Mouse (Mus musculus) intestine, embryonic 15.5 days (tissue): ENCODE measurements around the gene Ano10. TPM values are rescaled to one million over a fixed set of nuclear protein-coding genes. Genes with fewer than 3 reads are reported as not detected.

ENCODE experiments used
- ATAC-seq: fragments of 200-750 bp; cut with Nextera tagmentation; 2 replicates; pipeline ENCODE4 v1.8.0; 2017; ENCODE audit warnings: moderate TSS enrichment, moderate library complexity
- H3K27ac ChIP-seq: fragments of 300-500 bp; sonication (generic); 2 replicates; pipeline ENCODE4 v1.5.1; 2015; ENCODE audit warnings: mild to moderate bottlenecking, inconsistent platforms
- H3K27me3 ChIP-seq: fragments of 300-500 bp; sonication (generic); replicated peaks from 2 replicates; pipeline ENCODE4 v1.6.1; 2015; ENCODE audit warnings: inconsistent platforms
- H3K36me3 ChIP-seq: fragments of 300-500 bp; sonication (generic); 2 replicates; pipeline ENCODE4 v1.6.1; 2015; ENCODE audit warnings: inconsistent platforms
- H3K4me1 ChIP-seq: fragments of 300-500 bp; sonication (generic); replicated peaks from 2 replicates; pipeline ENCODE4 v1.6.1; 2015; ENCODE audit warnings: inconsistent platforms
- H3K4me2 ChIP-seq: fragments of 300-500 bp; sonication (generic); replicated peaks from 2 replicates; pipeline ENCODE4 v1.6.1; 2015; ENCODE audit warnings: mild to moderate bottlenecking, inconsistent platforms
- H3K4me3 ChIP-seq: fragments of 300-500 bp; sonication (generic); replicated peaks from 2 replicates; pipeline ENCODE4 v1.5.1; 2015; ENCODE audit warnings: inconsistent platforms
- H3K9ac ChIP-seq: fragments of 300-500 bp; sonication (generic); 2 replicates; pipeline ENCODE4 v1.6.1; 2015; ENCODE audit warnings: inconsistent platforms
- H3K9me3 ChIP-seq: fragments of 300-500 bp; sonication (generic); 2 replicates; pipeline ENCODE4 v1.6.1; 2016; ENCODE audit warnings: inconsistent platforms
- WGBS: fragments of 180-500 bp; shearing (Covaris S2); methylation state at CpG from one replicate; pipeline ENCODE4 v1.1.7; 2015; 5-methylcytosine and 5-hydroxymethylcytosine counted together
- polyA plus RNA-seq: library from polyadenylated mRNA; unstranded; fragments of >200 nt; fragmentation: Nextera tagmentation; extraction: Ambion mirVana; gene quantifications from 2 replicates; pipeline ENCODE4 v1.2.1, GENCODE M21; 2015

The Ano10 gene
- polyA plus RNA-seq, 1 experiment from 2014 or later: 33.1 TPM

GRCm38 (mm10) chr9:122287526-122287925 is 6.7 kb downstream of the Ano10 start:
- Histone ChIP-seq H3K9me3 (no peaks in the 10 kb centered on the region), H3K9ac (no peak overlapping the region), H3K4me3 (no peak overlapping the region), H3K36me3 (no peaks in the 10 kb centered on the region), H3K27ac (no peak overlapping the region), H3K4me2 (no peak overlapping the region), H3K27me3 (no peaks in the 10 kb centered on the region), H3K4me1 (0 out of 2 replicates have a peak, but pooled peaks cover 6% of the 10 kb centered on the region)
- no peak for ATAC-seq
- WGBS: 82% methylated on average over 3 of the region's 3 CpGs

GRCm38 (mm10) chr9:122285833-122286310 is 8.4 kb downstream of the Ano10 start:
- Histone ChIP-seq H3K27ac (peak overlapping the region; percentile 66; the same call in 1 of the 2 replicates), H3K9ac (no peak overlapping the region), H3K9me3 (no peaks in the 10 kb centered on the region), H3K27me3 (no peaks in the 10 kb centered on the region), H3K4me2 (no peak overlapping the region; the same call in 1 of the 2 replicates), H3K36me3 (no peaks in the 10 kb centered on the region), H3K4me1 (0 out of 2 replicates have a peak, but pooled peaks cover 6% of the 10 kb centered on the region), H3K4me3 (no peak overlapping the region)
- ATAC-seq: peak; percentile 36
- 22% methylated on average over 4 of the region's 4 CpGs for WGBS

GRCm38 (mm10) chr9:122285146-122285832 is 8.9 kb downstream of the Ano10 start:
- H3K4me2 ChIP-seq: no peak overlapping the region; the same call in 1 of the 2 replicates
- H3K4me3 ChIP-seq: no peak overlapping the region
- peak; percentile 58 for ATAC-seq
- no peaks in the 10 kb centered on the region for H3K9me3 ChIP-seq
- 0 out of 2 replicates have a peak, but pooled peaks cover 6% of the 10 kb centered on the region for H3K4me1 ChIP-seq
- 15% methylated on average over 6 of the region's 11 CpGs for WGBS
- peak overlapping the region; percentile 66; the same call in 1 of the 2 replicates for H3K27ac ChIP-seq
- no peaks in the 10 kb centered on the region for H3K36me3 ChIP-seq
- no peaks in the 10 kb centered on the region for H3K27me3 ChIP-seq
- no peak overlapping the region for H3K9ac ChIP-seq

GRCm38 (mm10) chr9:122284696-122285095 is 9.5 kb downstream of the Ano10 start:
- H3K27ac ChIP-seq: no peak overlapping the region
- H3K4me1 ChIP-seq: 0 out of 2 replicates have a peak, but pooled peaks cover 6% of the 10 kb centered on the region
- H3K4me3 ChIP-seq: no peak overlapping the region
- H3K9me3 ChIP-seq: no peaks in the 10 kb centered on the region
- no peaks in the 10 kb centered on the region for H3K36me3 ChIP-seq
- H3K4me2 ChIP-seq: no peak overlapping the region
- peak; percentile 27; the same call in 1 of the 2 replicates for ATAC-seq
- no peaks in the 10 kb centered on the region for H3K27me3 ChIP-seq
- no peak overlapping the region for H3K9ac ChIP-seq
- 6% methylated on average over 2 of the region's 2 CpGs for WGBS

- no peak for ATAC-seq
- 0 out of 2 replicates have a peak, but pooled peaks cover 3% of the 10 kb centered on the region for H3K36me3 ChIP-seq
- H3K9ac ChIP-seq: no peak overlapping the region
- H3K9me3 ChIP-seq: no peaks in the 10 kb centered on the region
- no peak overlapping the region for H3K4me2 ChIP-seq
- 0 out of 2 replicates have a peak overlapping the region, but pooled peaks have one; percentile 17 for H3K27ac ChIP-seq
- no peak overlapping the region for H3K4me3 ChIP-seq
- 0 out of 2 replicates have a peak, but pooled peaks cover 6% of the 10 kb centered on the region for H3K4me1 ChIP-seq
- 70% methylated on average over 4 of the region's 4 CpGs for WGBS
- H3K27me3 ChIP-seq: no peaks in the 10 kb centered on the region
Observed at GRCm38 (mm10) chr9:122281004-122281403, 13.2 kb downstream of the Ano10 start.

- 94% methylated on average over 2 of the region's 2 CpGs for WGBS
- ATAC-seq: no peak
Observed at GRCm38 (mm10) chr9:122276665-122277064, 17.6 kb downstream of the Ano10 start.

GRCm38 (mm10) chr9:122276134-122276533 is 18.1 kb downstream of the Ano10 start:
- no peaks in the 10 kb centered on the region for H3K9me3 ChIP-seq
- H3K27me3 ChIP-seq: no peaks in the 10 kb centered on the region
- no peak for ATAC-seq
- H3K4me1 ChIP-seq: no peaks in the 10 kb centered on the region
- H3K9ac ChIP-seq: no peak overlapping the region
- no peak overlapping the region for H3K4me3 ChIP-seq
- no peak overlapping the region for H3K27ac ChIP-seq
- peaks cover 7% of the 10 kb centered on the region; the same call in 1 of the 2 replicates for H3K36me3 ChIP-seq
- 78% methylated on average over 4 of the region's 4 CpGs for WGBS
- no peak overlapping the region for H3K4me2 ChIP-seq

More at GRCm38 (mm10) chr9:122276665-122277064, 17.6 kb downstream of the Ano10 start:
- Histone ChIP-seq H3K27ac (no peak overlapping the region), H3K4me3 (no peak overlapping the region), H3K9ac (no peak overlapping the region), H3K9me3 (no peaks in the 10 kb centered on the region), H3K27me3 (no peaks in the 10 kb centered on the region), H3K4me2 (no peak overlapping the region), H3K36me3 (peaks cover 7% of the 10 kb centered on the region; the same call in 1 of the 2 replicates), H3K4me1 (no peaks in the 10 kb centered on the region)

GRCm38 (mm10) chr9:122274346-122274745 is 19.9 kb downstream of the Ano10 start:
- Histone ChIP-seq H3K4me3 (no peak overlapping the region), H3K9ac (no peak overlapping the region), H3K36me3 (peaks cover 7% of the 10 kb centered on the region; the same call in 1 of the 2 replicates), H3K27me3 (no peaks in the 10 kb centered on the region), H3K4me1 (no peaks in the 10 kb centered on the region), H3K27ac (no peak overlapping the region), H3K9me3 (no peaks in the 10 kb centered on the region), H3K4me2 (no peak overlapping the region)
- 47% methylated on average over 4 of the region's 4 CpGs for WGBS
- ATAC-seq: peak; percentile 67; the same call in 1 of the 2 replicates

- 86% methylated on average over 4 of the region's 4 CpGs for WGBS
- H3K4me3 ChIP-seq: no peak overlapping the region
- no peak overlapping the region for H3K4me2 ChIP-seq
- no peaks in the 10 kb centered on the region for H3K27me3 ChIP-seq
- H3K27ac ChIP-seq: no peak overlapping the region
- no peak overlapping the region for H3K9ac ChIP-seq
- no peaks in the 10 kb centered on the region for H3K4me1 ChIP-seq
- no peaks in the 10 kb centered on the region for H3K9me3 ChIP-seq
- ATAC-seq: no peak
- peaks cover 7% of the 10 kb centered on the region; the same call in 1 of the 2 replicates for H3K36me3 ChIP-seq
Observed at GRCm38 (mm10) chr9:122273879-122274278, 20.3 kb downstream of the Ano10 start.

GRCm38 (mm10) chr9:122271866-122272265 is 22.4 kb downstream of the Ano10 start:
- no peak for ATAC-seq
- 74% methylated on average over 4 of the region's 4 CpGs for WGBS
- Histone ChIP-seq H3K4me2 (no peak overlapping the region), H3K27me3 (no peaks in the 10 kb centered on the region), H3K9ac (no peak overlapping the region), H3K4me1 (no peaks in the 10 kb centered on the region), H3K9me3 (no peaks in the 10 kb centered on the region), H3K36me3 (peaks cover 5% of the 10 kb centered on the region; the same call in 1 of the 2 replicates), H3K27ac (no peak overlapping the region), H3K4me3 (no peak overlapping the region)

- Histone ChIP-seq H3K27me3 (no peaks in the 10 kb centered on the region), H3K4me3 (no peak overlapping the region), H3K4me2 (no peak overlapping the region), H3K27ac (no peak overlapping the region), H3K36me3 (peaks cover 5% of the 10 kb centered on the region), H3K9ac (no peak overlapping the region), H3K9me3 (no peaks in the 10 kb centered on the region), H3K4me1 (no peaks in the 10 kb centered on the region)
- WGBS: 76% methylated on average over 3 of the region's 3 CpGs
- peak; percentile 63 for ATAC-seq
Observed at GRCm38 (mm10) chr9:122271318-122271717, 22.9 kb downstream of the Ano10 start.

- H3K4me3 ChIP-seq: no peak overlapping the region
- peak; percentile 71 for ATAC-seq
- H3K27ac ChIP-seq: no peak overlapping the region; the same call in 1 of the 2 replicates
- H3K9me3 ChIP-seq: no peaks in the 10 kb centered on the region
- H3K27me3 ChIP-seq: no peaks in the 10 kb centered on the region
- H3K4me1 ChIP-seq: no peaks in the 10 kb centered on the region
- WGBS: 74% methylated on average over 10 of the region's 10 CpGs
- peaks cover 5% of the 10 kb centered on the region for H3K36me3 ChIP-seq
- no peak overlapping the region for H3K9ac ChIP-seq
- no peak overlapping the region for H3K4me2 ChIP-seq
Observed at GRCm38 (mm10) chr9:122270913-122271312, 23.3 kb downstream of the Ano10 start.
